Mouse (Mus musculus): ENCODE results near the gene Abca4.

Abca4 gene

DNA sequence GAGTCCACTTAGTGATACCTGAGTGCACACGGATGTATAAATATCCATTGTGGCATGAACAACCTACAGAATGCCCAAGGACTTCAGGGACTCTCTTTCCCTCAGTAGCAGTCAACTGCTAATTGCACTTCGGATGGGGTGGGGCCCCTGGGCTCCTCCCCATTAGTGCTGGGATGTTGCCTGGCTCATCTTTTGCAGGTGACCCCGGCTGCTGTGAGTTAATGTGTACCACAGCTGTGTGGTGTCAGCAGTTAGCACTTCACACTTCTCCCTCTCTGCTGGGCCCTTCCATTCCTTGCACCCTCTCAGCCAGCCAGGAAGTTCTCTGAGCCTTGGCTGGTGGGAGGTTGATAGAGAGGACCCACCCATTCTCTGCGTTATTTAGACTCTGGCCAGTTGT is 65.2 kb downstream of the Abca4 start:
- no peak for DNase-seq (ENCODE audit: low spot score in 2 of 2)

DNA sequence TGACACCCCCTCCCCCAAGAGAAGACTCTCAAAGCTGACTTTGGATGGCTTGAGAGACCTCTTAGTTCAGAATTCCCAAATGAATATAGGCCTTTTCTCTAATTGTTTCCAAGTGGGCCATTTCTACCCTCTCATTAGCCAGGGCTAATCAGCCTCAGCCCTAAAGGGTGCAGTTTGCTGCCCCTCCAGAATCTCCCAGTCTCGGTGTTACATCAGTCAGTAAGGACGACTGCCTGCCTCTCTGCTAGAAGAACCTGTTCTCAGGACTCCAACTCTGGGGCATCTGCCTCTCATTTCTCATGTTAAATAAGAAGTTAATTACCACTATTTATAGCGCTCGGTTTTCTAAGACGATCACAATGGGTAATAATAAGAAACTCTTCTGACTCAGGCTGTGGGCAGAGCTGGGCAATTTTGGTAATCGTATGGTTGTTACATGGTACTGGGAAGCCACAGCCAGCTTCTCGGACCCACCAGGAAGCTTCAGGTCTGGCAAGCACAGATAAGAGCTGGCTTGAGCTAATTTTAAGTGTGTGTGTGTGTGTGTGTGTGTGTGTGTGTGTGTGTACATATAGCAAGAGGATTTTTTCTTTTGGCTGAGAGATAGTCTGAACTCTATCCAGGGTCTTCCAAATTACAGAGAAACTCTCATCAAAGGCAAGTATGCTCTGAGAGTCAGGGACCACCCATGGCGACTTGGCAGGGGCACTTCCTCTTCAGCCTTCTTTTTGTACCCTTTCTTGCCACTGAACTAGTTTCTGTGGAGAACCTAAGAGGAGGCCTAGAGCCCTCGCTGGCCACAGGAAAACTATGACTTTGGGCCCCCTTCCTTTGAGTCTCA is 67.1 kb downstream of the Abca4 start:
- no peak for DNase-seq (ENCODE audit: low spot score in 2 of 2)

DNA sequence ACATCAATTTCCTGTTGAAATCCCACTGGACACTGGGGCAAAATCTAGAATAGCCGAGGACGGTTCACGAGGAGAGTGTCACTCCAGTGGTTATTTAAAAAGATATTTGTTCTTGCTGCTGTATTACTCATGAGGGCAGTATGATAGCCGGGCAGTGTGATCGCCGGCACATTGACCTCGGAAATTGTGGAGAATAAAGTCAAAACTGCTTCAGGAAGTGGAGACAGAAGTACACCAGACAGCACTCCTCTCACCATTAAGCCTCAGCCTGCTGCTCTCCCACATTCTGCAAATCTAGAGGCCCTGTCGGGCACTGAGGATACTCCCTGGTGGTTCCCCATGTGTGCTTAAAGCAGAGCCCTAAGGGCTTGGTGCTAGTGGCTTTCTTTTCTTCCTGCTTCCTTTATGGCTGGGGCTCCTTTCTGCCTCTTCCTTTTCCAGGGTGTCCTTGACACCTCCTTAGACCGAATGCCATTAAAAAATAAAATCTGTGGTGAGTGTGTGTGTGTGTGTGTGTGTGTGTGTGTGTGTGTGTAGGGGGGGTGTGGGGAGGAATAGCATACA is 74.5 kb downstream of the Abca4 start:
- DNase-seq (ENCODE audit: low spot score in 2 of 2), result no peak

DNA sequence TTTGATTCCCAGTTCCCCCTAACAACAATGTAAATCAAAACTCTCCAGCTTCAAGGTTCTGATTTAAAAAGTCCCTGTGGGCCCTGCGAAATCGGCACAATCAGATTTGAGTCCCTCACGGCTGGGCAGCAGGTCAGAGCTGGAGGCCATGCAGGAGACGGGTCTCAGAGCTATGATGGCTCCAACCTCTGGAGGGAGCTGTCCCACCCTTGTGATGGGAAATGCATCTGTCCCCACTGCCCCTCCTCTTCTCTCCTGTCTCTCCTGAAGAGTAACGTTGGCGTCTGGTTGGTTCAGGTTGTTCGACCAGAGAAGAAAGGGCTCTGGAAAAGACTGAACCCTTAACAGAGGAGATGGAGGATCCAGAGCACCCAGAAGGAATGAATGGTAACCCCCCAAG is 75.5 kb downstream of the Abca4 start:
- no peak for DNase-seq (ENCODE audit: low spot score in 2 of 2)

DNA sequence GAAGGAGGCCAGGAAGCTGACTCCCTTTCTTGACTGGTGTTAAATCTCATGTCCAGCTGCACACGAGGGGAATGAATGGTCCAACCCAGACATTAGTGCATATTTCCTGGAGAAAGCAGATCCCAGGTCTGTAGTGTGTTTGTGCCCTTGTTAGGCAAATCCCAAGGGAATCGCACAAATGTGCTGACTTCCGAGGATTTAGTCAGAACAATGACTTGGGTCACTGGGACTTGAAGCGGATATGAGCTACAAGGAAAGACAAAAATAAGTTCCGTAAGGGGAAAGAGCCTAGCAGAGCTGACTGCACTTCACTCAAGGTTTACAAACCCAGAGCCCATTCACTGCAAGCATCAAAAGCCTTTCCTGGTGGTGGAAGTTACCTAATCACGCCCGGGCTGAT is 76.0 kb downstream of the Abca4 start:
- DNase-seq (ENCODE audit: low spot score in 2 of 2), result no peak

DNA sequence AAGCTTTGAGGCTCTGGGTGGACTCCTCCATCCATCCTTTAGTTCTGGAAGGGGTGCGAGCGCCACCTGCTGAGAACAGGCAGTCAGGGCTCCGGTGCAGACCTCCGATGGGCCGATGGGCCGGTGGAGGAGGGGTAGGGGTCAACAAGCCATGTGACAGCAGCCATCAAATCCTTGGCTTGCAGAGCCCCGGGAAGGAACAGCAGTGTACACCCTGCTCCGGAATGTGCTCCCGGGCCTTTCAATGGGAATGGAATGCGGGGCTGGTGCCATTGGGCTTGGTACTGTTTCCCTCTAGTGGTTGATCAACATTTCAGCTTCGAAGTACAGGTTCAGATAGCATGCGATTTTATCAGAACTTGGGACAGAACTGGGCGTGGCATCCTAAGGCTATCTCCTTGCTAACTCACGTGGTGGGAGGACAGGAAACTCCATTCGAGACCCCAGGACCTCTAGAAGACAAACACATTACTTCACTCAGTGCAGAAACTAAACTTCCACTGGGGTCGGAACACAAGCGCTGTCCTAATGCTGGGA is 78.0 kb downstream of the Abca4 start:
- DNase-seq (ENCODE audit: low spot score in 2 of 2), result peak; percentile 96

DNA sequence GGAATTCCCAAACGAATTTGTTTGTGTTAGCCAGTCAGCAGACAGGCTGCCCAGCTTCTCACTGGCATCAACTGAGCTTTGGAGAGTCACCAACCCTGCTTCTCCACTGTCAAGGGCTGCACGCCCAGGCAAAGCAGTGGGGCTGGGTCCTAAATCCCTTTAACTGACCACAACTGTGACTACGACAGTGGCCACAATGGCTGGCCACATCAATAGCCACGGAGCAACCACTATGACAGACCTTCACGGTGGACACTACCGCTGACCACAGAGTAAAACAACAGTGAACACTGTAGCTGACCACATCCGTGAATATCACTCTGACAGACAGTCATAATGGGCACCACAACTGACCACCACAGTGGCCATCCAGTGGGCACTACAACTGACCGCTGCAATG is 78.6 kb downstream of the Abca4 start:
- DNase-seq (ENCODE audit: low spot score in 2 of 2), result no peak

DNA sequence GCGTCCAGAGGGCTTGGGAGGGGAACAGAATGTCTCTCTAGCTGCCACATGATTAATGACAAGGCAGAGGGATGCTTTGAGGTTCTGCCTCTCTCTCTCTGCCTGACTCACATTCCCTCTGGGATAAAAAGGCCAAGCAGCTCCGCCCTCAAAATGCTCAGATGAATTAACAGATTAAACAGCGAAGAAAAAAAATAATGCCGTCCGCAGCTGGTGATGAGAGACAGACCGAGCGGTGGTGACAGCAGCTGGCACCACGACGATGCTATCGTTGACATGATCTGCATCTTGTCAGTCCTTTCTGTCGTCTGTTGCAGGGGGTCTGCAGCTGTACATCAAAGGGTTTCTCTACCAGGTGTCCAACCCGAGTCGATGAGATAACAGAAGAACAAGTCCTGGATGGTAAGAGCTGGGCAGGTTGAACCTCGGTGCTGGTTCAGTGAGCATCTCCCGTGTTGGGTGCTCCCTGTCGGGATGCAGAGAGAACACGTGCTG is 84.8 kb downstream of the Abca4 start:
- no peak for DNase-seq (ENCODE audit: low spot score in 2 of 2)

DNA sequence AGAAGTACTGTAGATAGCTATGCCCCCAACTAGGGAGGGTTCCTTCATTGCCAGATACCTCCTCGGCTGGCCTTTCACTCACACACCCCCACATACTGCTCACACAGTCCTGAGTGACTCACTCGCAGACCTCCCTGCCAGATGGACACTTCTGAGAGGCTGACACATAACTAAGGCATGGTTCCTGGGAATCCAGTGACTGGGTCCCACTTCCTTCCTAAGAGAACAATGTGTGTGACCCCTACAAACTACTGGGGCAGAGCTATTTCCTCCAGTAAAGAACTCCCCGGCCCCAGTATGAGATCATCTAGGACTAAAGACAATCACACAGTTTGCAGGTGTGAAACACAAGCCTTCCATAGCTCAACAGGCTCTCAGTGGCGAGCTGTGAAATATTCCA is 86.5 kb downstream of the Abca4 start:
- no peak for DNase-seq (ENCODE audit: low spot score in 2 of 2)

DNA sequence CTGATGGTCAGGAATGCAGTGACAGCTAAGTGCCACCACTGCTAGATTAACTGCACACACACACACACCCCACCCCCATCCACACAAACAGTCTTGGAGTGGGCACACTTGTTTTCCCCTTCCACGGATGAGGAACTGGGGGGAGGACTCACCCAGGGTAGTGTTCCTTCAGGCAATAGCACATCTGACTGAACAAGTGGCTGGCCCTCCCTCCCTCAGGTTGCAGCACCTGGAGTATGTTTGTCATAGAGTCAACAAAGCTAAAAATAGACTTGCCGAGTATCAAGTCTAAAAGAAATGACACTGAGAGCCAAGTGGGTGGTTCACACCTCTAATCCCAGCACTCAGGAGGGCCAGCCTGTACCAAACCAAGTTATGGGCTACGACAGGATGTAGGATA is 87.4 kb downstream of the Abca4 start:
- no peak for DNase-seq (ENCODE audit: low spot score in 2 of 2)

DNA sequence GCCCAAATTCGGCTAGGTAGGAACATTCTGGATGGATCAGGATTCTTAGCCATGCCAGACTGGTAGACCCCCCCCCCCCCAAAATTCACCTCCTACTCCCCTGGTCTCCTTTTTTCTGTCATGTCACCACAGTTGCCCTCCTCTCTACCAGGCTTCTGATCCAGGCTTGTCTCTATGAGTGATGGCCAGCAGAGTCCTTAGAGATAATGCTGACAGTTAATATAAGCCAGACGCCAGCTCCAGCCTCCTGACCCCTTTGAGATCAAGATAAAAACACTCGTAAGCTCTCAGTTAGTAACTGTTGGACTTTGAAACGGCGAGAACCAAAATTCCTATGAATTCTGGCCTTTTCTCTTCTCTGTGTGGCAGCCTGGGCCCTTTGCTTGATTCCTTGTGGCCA is 89.0 kb downstream of the Abca4 start:
- DNase-seq (ENCODE audit: low spot score in 2 of 2), result no peak

DNA sequence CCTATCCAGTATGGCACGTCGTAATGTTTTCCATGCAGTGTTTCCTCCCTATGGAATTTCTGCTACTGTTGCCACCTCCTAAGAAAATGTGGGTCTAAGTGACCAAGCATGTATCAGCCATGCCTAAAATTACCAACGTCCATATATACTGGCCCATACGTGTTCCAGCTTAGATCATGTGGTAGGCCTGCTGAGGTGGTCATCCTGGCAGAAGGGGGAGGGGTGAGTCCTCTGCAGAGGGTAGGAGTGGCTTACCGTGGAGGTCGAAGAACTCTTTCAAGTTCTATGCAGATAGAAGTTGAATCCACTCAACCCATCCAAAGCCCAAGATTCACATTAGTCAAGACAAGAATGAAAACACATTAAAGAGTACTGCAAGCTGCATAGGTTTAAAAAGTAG is 89.6 kb downstream of the Abca4 start:
- DNase-seq (ENCODE audit: low spot score in 2 of 2), result no peak

DNA sequence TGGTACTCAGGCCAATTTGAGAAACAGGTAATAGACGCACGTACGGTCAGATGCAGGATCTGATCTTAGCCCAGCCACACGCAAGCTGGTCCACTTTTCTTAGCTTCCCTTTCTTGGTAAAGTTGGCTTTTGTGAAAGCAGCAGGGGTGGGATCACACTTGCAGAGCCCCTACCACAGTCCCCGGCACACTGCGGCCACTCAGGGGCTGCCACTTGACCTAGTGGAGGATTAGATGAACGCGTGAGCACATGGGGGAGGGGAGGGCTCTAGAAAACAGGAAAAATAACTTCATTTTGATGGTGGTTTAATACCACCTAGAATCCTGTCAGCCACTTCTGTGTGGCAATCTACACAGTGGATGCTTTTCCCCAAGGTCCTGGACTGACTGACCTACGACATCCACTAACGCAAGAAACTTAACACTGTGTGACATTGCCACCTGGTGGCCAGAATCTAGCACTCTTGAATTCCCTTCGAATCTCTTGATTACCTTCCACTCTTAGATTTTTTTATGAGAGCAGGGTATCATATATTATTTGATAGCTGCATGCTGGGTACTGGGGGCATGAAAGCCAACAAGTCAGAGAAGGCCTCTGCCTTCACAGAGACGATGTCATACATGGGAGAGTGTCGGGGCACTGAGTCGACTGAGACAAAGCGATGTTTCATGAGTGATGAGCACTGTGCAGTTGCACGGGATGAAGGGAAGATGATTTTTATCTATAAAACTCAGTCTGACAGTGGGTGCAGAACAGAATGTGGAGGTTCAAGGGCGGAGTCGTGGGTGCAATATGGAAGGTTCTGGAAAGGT is 96.6 kb downstream of the Abca4 start:
- peak in 1 of 2 experiments; percentile 69 for DNase-seq (ENCODE audit: low spot score in 2 of 2)

DNA sequence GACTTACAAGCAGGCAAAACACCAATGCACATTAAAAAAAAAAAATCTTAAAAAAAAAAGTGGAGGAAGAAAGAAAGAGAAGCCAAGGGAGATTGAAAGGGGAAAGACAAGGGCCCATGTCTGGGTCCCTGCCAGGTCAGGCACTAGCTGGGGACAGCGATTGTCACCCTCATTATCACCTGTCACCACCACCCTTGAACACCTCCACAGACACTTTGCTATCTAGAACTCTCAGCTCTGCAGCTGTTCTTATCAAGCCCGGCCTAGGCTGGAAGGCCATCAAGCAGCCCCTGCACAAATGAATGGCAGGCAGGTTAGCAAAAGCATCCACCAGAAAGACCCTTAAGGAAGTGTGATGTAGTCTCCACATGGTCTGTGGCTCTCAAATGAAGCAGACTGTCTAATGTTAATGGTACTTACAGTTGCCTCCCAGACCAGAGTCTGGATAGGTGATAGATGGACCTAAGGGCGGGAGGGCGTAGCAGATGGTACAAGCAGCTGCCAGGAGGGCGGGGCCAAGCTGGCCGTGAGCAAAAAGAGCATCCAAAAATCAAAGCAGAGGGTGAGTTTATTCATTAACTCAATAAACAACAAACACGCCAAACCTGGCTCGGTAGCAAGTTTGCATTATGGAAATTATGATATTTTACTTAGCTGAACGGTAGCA is 98.1 kb downstream of the Abca4 start:
- DNase-seq (ENCODE audit: low spot score in 2 of 2), result no peak

DNA sequence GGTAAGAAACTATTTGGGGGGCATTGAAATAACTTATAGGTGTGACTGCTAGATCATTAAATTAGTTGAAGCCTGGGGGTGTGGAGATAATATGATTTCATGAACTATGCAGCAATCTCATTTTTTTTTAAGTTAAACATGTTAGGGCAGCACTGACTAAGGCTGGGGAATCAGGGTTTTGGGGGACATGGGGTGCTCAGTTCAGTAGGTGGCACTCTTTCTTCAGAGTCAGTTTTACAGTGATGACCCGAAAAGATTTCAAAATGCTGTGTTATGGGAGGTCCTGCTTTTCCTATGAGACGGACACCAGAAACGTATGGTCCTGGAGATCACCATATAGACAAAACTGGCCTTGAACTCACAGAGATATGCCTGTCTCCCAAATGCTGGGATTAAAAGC is 99.2 kb downstream of the Abca4 start:
- DNase-seq (ENCODE audit: low spot score in 2 of 2), result no peak

DNA sequence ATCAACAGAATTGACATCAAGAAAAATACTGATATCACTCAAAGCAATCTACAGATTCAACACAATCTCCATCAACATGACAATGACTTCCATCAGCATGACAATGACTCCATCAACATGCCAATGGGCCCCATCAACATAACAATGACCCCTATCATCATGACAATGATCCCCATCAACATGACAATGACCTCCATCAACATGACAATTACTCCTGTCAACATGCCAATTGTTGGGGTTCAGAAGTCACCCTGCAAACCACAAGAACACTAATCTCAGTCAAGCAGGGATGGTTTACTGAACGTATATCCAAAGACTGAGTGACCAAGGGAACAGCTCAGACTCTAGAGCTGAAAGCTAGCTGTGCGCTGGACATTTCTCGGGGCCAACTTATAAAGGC is 101.2 kb downstream of the Abca4 start:
- no peak for DNase-seq (ENCODE audit: low spot score in 2 of 2)

DNA sequence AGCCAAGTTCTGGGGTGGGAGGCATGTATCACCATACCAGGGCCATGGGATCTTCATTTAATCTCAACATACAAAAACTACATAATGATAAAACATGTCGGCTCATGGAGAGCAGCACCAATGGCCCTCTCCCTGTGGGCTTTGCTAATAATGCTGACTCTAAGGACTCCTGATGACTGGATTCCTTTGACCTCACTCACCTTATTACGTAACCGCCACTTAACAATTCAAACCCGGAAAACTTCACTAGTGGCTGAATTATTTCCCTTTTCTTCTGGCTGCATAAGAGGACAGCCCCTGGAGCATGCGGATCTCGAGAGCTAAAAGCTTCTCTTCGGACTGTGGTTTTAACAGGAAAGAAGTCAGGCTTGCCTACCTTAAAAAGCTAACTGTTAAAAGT is 106.6 kb downstream of the Abca4 start:
- DNase-seq (ENCODE audit: low spot score in 2 of 2), result no peak

DNA sequence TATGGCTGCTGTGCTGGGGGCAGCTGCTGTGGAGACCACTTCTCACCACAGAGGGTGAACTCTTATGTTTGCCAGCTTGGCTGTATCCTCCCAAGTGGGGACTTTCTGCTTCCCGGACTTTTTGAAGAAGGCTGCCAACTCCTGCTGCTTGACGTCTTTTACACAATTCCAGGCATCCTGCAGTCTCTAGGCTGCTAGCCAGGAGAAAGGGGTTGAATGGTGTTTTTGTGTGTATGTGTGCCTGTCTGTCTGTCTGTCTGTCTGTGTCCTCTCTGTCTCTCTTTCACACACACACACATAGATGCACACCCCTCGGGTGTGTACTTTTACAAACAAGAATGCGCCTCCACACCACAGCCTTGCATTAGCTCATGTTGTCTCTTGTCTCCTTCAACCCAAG is 108.2 kb downstream of the Abca4 start:
- DNase-seq (ENCODE audit: low spot score in 2 of 2), result no peak

DNA sequence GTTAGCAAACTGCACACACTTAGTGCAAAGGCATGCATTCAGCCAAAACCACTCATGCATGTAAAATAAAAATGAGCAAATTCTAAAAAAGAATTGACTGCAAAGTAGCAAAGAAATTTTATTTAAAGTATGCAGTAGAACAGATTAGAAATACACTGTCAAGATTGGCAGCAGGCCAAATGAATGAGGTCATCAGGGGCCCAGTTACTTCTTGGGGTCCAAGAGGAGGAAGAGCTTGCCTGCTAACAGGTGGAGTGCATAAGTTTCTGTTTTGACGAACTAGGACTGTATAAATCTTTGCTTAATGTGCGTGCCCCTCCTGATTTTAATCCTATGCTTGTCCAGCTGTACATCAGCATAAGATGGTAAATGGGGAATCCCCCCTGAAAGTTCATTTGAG is 109.8 kb downstream of the Abca4 start:
- no peak for DNase-seq (ENCODE audit: low spot score in 2 of 2)

DNA sequence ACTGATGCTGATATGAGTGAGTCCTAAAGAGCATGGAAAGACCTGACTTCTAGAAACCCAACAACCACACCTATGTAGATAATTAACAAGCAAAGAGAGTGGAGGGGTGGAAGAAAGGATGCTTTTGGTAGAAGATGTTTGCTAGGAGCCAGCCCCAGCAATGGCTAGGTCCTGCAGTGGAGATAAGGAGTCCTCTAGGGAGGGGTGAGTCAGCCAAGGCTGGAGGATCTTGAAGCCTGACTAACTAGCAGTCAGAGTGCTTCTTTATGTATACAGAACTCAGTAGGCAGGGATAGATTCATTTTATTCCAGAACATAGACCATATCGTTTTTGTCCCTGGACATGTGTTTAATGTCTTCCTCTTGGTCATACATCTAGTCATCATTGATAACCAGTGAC is 115.2 kb downstream of the Abca4 start:
- DNase-seq (ENCODE audit: low spot score in 2 of 2), result no peak

DNA sequence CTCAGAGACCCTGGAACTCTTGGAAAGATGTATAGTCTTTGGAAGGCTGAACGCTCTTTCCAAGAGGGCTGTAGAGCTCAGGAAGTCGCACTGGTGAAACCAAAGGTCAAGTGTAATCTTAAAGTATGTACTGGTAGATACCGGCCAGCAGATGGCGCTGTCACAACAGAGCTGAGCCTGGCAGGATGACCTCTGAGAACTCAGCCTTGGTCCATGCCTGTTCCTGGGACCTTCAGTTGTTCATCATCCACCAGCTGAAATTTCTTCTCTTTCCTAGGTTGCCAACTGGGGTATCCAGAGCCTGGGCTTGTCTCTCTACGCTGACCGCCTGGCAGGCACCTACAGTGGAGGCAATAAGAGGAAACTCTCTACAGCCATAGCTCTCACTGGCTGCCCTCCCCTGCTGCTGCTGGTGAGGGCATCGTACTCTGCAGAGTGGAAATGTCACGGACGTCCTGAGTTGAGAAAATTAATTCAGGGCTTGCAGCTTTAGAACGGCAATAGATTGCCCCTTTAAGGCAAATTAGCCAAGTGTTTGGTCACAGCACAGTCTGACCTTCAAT is 125.5 kb downstream of the Abca4 start:
- peak; percentile 34 to 78 for DNase-seq (ENCODE audit: low spot score in 2 of 2)

Measured in urinary bladder, postnatal 4 days (tissue).